Mouse (Mus musculus): ENCODE measurements at regions not wholly inside any gene's neighbourhood (a gene's known extent, or its start where the extent isn't known, plus 50 kb on each side); places are given as distances from the start of the nearest gene placed in this dataset.

DNA sequence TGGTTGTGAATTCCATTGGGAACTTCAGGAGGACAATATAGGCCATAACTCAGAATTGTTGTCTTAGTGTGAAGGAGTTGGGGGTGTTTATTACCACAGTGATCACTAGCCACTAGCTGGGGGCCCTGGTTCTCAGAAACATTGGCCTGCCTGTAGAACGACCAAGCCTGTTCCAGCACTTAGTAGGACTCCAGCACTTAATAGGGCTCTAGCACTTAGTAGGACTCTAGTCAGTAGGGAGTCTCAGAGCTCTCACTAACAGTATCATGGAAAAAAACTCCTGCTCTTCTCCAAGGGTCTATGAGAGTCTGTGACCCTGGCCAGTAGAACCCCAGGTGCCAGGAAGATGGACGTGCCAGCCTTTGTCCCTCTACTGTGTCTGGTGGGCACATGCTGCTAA is 56.8 kb upstream of the Gm3045 start:
- TF ChIP-seq CTCF (IDR thresholded peaks at IDR 0.05; ENCODE audit: borderline replicate concordance, insufficient read depth, low read length), result no peak
- TF ChIP-seq POLR2A (IDR thresholded peaks at IDR 0.05; ENCODE audit: low read depth, low read length), result no peak
